Mouse (Mus musculus) bone marrow, adult 2 months (tissue): ENCODE measurements around the gene Tmem231.
A peak's percentile ranks its signal among the peaks of the same experiment; 100 is the strongest.

Experiments
- CTCF ChIP-seq: fragments of 200-500 bp; IDR thresholded peaks from 2 replicates; pipeline ENCODE4 v1.5.1; 2011; ENCODE audit warnings: low read length, control low read depth; ENCODE audit not compliant: control insufficient read depth, insufficient read depth
- POLR2A ChIP-seq: fragments of 200-500 bp; IDR thresholded peaks from 2 replicates; pipeline ENCODE4 v1.6.1; 2011; ENCODE audit warnings: low read depth, mild to moderate bottlenecking, control low read depth, low read length, borderline replicate concordance; ENCODE audit not compliant: control insufficient read depth

GRCm38 (mm10) chr8:111923383-111923804, 10.3 kb downstream of the Tmem231 start:
- peak; percentile 53 for TF ChIP-seq CTCF
- TF ChIP-seq POLR2A: no peak
